Mouse (Mus musculus) bone marrow macrophage, adult 2 months (primary cell): Measurements from ENCODE around the gene Nme8. TPM values are rescaled to one million over a fixed set of nuclear protein-coding genes. Genes with fewer than 3 reads are reported as not detected.

Experiments used
- H3K27ac ChIP-seq: 2 replicates; pipeline ENCODE4 v1.5.1; 2012; ENCODE audit warnings: low read depth, low read length; ENCODE audit not compliant: insufficient read depth
- H3K4me1 ChIP-seq: 2 replicates; pipeline ENCODE4 v1.6.1; 2012; ENCODE audit warnings: low read length; ENCODE audit not compliant: control insufficient read depth, insufficient read depth
- H3K4me3 ChIP-seq: 2 replicates; pipeline ENCODE4 v1.5.1; 2012; ENCODE audit warnings: mild to moderate bottlenecking, low read length, moderate library complexity; ENCODE audit not compliant: insufficient read depth
- CTCF ChIP-seq: IDR thresholded peaks from 2 replicates; pipeline ENCODE4 v1.5.1; 2012; ENCODE audit warnings: low read depth, mild to moderate bottlenecking, low read length, moderate library complexity
- POLR2A ChIP-seq: IDR thresholded peaks from 2 replicates; pipeline ENCODE4 v1.6.1; 2012; ENCODE audit warnings: mild to moderate bottlenecking, low read depth, low read length, borderline replicate concordance
- polyA plus RNA-seq: library from polyadenylated mRNA; stranded (reverse); fragments of >200 nt; gene quantifications from 2 replicates; pipeline ENCODE4 v1.2.4, GENCODE M21; 2012; ENCODE audit not compliant: missing spikeins, insufficient read depth, insufficient read length

Gene Nme8
- not detected in 2 replicates for polyA plus RNA-seq

DNA sequence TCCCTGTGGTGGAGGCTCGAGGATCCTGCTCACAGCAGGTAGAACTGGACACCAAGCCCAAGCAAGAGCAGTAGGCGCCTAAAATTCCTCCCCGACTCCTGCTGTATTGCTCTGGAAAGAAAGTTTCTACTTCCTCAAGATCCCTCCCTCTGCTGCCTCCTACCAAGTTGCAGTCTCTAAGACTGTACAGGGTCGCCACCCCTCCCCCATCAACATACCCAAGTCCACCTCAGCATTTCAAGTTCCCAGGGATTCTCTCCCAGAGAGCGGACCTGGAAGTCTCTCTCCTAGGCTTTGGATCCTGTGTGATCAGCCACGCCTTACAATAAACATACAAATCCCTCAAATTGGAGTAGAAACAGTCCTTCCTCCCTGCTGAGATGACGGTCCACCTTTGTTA, at the start of gene Nme8:
Nme8 (minus strand) TSS at position 5 of the 400 bp plus-strand sequence.
- Histone ChIP-seq H3K4me1 (peaks cover 5% of the 10 kb centered on the region; the same call in 1 of the 2 replicates), H3K4me3 (no peak within 1 kb of the TSS), H3K27ac (no peak within 1 kb of the TSS)
- TF ChIP-seq POLR2A (no peak), CTCF (no peak)

DNA sequence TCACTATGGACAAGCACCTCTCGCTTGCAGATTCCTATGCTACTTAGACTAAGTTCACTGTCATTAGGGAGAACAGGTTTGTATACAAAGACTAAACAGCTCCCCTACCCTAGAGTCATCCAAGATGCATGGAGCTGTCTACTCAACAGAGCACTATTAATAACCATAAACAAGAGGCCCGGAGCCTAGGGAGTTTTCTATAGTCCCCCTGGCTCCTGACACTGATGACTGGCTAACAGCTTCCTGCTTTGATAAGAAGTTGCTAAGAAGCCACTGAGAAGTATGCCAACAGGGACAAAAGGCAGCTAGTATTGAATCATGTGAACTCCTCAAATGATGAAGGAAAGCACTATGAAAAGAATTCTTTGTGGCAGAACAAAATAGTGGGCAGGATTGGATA, 48.1 kb upstream of the Nme8 start:
- H3K4me1 ChIP-seq = peaks cover 6% of the 10 kb centered on the region; the same call in 1 of the 2 replicates

DNA sequence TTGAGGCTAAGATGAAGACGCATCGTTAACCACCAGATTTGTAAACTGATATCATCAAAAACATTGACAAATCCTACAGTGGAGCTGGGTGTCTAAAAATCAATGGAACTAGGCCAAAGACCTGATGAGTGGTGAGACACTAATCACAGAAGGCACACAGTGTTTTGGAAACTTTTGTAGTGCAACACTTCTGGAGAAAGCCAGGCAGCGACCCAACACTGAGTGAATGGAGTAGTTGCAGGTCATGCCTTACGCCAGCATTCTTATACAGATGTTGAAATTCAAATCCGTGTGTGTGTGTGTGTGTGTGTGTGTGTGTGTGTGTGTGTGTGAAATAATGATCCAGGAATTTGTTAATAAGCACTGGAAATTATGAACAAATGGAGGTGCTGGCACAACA, 46.9 kb upstream of the Nme8 start:
- TF ChIP-seq POLR2A (no peak), CTCF (no peak)
- Histone ChIP-seq H3K4me1 (peaks cover 6% of the 10 kb centered on the region; the same call in 1 of the 2 replicates), H3K27ac (no peak overlapping the region), H3K4me3 (no peak overlapping the region)

More for the DNA sequence above, 48.1 kb upstream of the Nme8 start:
- no peak overlapping the region for H3K27ac ChIP-seq
- H3K4me3 ChIP-seq = no peak overlapping the region
- no peak for TF ChIP-seq POLR2A
- no peak for TF ChIP-seq CTCF

DNA sequence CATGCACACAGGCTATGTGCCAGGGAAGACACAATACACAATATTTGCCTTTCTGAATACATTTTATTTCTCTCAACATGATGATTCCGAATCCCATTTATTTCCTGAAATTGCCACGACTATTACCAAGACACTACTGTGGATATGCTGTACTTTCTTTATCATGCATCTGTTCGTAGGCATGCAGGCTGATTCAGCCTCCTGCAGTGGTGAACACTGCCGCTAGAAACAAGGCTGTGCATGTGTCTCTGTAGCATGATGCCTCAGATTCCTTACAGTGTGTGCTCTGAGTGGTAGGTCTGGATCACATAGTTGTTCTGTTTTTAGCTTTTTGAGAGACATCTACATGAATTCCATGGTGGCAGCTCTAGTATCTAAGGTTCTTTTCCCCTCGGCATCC, 37.0 kb upstream of the Nme8 start:
- TF ChIP-seq POLR2A = no peak
- TF ChIP-seq CTCF = no peak
- Histone ChIP-seq H3K27ac (no peak overlapping the region), H3K4me1 (peaks cover 6% of the 10 kb centered on the region), H3K4me3 (no peak overlapping the region)

DNA sequence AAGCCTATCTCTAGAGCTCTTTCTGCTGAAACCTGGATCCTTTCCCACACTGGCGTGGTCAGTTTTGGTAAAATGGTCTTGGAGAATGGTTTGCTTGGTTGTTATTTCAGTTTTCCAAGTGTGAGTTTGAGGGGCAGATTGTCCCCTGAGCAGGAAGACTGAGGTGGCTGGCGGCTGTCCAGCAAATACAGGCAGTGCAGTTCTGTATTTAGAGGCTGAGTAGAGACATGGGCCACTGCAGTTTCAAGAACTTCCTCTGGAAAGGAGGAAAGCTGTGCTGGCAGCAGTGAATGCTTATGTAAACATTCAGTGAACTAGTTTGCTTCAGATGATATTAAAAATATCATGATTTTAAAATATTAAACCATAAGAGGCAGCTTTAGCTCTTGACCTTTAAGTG, 33.2 kb upstream of the Nme8 start:
- Histone ChIP-seq H3K4me3 (no peak overlapping the region), H3K27ac (no peak overlapping the region), H3K4me1 (peaks cover 6% of the 10 kb centered on the region)
- no peak for TF ChIP-seq CTCF
- TF ChIP-seq POLR2A = no peak

DNA sequence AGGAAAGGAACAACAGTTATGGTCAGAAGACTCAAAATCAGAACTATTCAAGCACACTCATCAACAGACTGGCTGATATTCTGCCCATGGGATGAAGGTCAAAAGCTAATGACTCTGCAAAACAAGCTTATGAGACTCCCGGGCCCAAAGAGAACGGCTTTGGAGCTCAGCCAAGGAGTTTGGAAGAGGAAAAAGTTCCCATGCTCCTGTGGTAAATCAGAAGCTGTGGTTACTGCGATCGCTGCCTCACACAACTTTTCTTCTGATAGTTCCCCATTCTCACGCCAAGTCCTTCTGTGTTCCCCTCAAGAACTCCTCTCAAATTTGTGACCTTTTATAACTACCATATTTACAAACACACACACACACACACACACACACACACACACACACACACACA, 21.4 kb upstream of the Nme8 start:
- no peak overlapping the region for H3K4me3 ChIP-seq
- H3K27ac ChIP-seq = no peak overlapping the region
- TF ChIP-seq CTCF (no peak), POLR2A (no peak)
- peaks cover 5% of the 10 kb centered on the region for H3K4me1 ChIP-seq

DNA sequence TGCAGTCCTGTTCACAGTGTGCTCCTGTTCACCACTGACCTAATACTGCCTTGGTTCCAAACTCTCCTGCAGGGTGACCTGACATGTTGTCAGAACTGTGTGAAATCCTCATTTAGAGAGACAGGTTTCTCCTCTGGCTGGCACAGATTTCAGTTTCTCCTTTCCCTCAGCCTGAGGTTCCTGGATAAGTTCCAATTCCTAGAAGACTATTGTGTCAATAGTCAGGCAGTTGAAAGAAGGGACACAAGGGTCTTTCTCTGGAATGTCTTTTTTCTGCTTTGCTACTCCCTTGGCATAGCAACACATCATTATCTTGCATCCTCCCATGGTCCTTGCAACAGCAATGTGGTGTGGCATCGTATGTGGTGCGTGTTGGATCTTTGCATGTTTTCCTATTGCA, 19.6 kb upstream of the Nme8 start:
- Histone ChIP-seq H3K27ac (no peak overlapping the region), H3K4me1 (peaks cover 5% of the 10 kb centered on the region), H3K4me3 (no peak overlapping the region)
- no peak for TF ChIP-seq POLR2A
- TF ChIP-seq CTCF = no peak

DNA sequence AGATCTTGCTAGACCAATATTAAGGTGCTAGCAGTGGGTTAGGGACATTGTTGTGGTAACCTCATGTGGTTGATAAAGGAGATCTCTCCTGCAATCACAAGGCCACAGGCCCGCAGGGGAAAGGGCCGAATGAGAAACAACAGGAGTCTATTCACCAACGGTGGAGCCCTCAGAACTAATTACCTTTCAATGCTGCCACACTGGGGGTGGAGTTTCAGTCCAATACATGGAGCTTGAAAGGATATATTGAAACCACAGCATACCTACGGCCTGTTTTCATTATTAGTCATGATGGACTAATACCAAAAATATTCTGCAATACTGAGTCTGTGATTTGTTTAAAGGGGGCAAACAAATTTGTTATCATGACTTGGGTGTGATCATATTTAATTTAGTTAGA, 6.2 kb upstream of the Nme8 start:
- Histone ChIP-seq H3K4me1 (peaks cover 5% of the 10 kb centered on the region; the same call in 1 of the 2 replicates), H3K4me3 (no peak overlapping the region), H3K27ac (no peak overlapping the region)
- TF ChIP-seq POLR2A = no peak
- no peak for TF ChIP-seq CTCF

DNA sequence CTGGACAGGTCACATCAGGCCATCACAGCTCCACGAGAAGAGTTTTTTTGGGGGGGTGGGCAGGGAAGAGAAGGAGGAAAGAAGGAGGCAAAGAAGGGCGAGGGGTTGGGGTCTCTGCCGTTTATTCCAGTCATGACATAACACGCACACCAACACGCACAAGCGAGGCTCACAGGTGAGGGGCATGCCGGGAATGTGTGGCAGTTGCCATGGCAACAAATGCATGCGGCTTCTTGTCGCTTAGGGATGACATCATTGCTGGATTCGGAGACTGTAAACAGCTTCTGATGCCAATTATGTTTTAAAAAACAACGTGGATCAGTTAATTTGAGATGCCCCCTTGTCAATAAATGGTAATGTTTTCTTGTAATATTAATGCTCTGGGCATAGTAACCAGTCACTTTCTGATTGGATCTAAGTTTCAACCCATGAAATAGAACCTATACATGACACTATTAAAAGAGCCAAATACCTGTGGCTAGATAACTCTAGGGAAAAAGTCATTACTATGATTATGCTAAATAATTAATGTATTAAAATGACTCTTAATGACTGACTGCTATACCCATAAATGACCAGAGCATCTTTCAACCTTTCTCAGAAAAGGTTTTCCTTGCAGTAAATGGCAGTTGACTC, 4.0 kb upstream of the Nme8 start:
- H3K27ac ChIP-seq = no peak overlapping the region
- no peak for TF ChIP-seq POLR2A
- TF ChIP-seq CTCF = no peak
- no peak overlapping the region for H3K4me3 ChIP-seq
- peaks cover 5% of the 10 kb centered on the region; the same call in 1 of the 2 replicates for H3K4me1 ChIP-seq

DNA sequence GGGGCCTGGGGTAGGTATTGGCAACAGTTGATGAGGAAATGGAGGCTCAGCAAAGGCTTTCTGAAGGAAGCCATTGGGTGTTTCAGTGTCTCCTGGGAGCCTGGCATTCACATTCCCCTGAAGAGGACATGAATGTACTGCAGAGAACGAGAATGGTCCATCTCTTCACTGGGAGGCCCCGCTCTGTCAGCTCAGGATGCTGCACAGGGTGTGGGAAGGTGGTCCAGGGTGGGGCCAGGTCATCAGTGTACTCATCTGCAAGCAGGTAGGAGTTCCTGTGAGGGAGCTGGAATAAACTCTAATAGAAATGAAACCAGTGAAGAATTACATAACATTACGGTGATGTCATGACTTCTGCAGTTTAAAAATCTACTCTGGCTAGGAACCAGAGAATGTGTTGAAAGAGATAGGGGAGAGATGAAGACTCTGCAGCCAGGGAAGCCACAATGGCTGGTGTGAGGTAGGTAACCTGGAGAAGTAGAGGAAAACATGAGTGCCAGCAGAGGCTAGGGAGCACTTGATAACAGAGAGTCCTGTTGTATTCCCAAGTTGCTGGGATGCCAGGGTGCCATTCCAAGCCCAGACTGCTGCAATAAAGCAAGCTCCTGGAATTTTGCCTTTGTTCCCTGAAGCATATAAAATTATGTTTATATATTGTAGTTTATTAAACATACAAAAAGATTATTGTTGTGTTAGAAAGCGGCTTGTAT, 3.3 kb upstream of the Nme8 start:
- TF ChIP-seq POLR2A (no peak), CTCF (no peak)
- H3K27ac ChIP-seq = no peak overlapping the region
- H3K4me3 ChIP-seq = no peak overlapping the region

More for the DNA sequence above, 3.3 kb upstream of the Nme8 start:
- H3K4me1 ChIP-seq = peaks cover 5% of the 10 kb centered on the region; the same call in 1 of the 2 replicates
